Mouse (Mus musculus) bone marrow macrophage, adult 2 months (primary cell): ENCODE data around the gene Stox1.

Experiments
- CTCF ChIP-seq: IDR thresholded peaks from 2 replicates; pipeline ENCODE4 v1.5.1; 2012; ENCODE audit warnings: low read depth, mild to moderate bottlenecking, low read length, moderate library complexity
- POLR2A ChIP-seq: IDR thresholded peaks from 2 replicates; pipeline ENCODE4 v1.6.1; 2012; ENCODE audit warnings: mild to moderate bottlenecking, low read depth, low read length, borderline replicate concordance

DNA sequence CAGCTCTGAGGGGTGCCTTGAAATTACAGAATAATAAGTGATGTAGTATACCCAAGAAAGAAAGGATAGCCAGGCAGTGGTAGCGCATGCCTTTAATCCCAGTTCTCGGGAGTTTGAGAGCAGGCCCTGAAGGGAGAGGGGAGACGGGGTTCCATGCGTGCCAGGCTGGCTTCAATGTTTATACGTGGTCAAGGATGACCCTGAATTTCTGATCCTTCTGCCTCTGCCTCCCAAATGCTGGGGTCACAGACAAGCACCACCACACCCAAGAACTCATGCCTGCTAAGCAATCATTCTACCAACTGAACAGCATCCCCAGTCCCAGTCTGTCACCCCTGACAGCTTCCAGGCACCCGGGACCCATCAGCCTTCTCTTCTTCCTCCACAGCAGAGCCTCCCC, 49.7 kb downstream of the Stox1 start:
- no peak for TF ChIP-seq CTCF
- no peak for TF ChIP-seq POLR2A
